Mouse (Mus musculus): Measurements from ENCODE around the gene Camsap2.

GRCm38 (mm10) chr1:136254503-136255065 lies 91.3 kb downstream of the Camsap2 start:
- no peak for TF ChIP-seq CTCF (IDR thresholded peaks at IDR 0.05; ENCODE audit: low read depth, low read length)
- no peak for TF ChIP-seq TAL1 (conservative IDR thresholded peaks at IDR 0.05; ENCODE audit: low read depth, low read length)
- TF ChIP-seq POLR2AphosphoS5 (IDR thresholded peaks at IDR 0.05; ENCODE audit: insufficient replicate concordance, low read depth, low read length): no peak
- no peak for TF ChIP-seq GATA1 (IDR thresholded peaks at IDR 0.05; ENCODE audit: borderline replicate concordance, low read length)
- no peak for TF ChIP-seq GATA2 (IDR thresholded peaks at IDR 0.05; ENCODE audit: borderline replicate concordance, low read depth, low read length)
